Mouse (Mus musculus) CD4-positive helper T cell, adult 2 months (primary cell): ENCODE measurements around the gene Sall4.

ENCODE experiments used
- DNase-seq: peaks from one replicate; pipeline ENCODE4 v3.0.0-alpha.2; 2012; ENCODE audit warnings: low read depth, missing footprints, low spot score

Gene Sall4

GRCm38 (mm10) chr2:168767582-168767981, at the start of gene Sall4:
Gene Sall4 (minus strand): TSS chr2:168767943.
- DNase-seq, result no peak

DNA sequence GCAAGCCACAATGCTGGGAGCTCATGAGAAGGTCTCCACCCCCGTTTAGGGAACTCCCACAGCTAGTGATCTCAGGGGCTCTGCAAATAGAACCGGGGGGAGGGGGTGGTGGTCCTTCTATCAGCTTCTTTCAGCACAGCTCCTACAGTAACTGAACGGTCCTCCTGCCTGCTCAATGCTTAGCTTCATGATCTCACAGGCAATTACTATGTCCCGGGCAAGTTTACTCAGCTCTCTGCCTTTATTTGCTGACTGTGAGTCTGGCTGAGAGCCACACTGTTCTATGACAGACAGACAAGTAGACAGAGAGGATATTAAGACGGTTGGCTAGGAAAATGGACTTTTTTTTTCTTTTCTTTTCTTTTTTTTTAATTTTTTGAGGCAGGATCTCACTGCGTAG, 45.5 kb upstream of the Sall4 start:
- DNase-seq, result no peak

DNA sequence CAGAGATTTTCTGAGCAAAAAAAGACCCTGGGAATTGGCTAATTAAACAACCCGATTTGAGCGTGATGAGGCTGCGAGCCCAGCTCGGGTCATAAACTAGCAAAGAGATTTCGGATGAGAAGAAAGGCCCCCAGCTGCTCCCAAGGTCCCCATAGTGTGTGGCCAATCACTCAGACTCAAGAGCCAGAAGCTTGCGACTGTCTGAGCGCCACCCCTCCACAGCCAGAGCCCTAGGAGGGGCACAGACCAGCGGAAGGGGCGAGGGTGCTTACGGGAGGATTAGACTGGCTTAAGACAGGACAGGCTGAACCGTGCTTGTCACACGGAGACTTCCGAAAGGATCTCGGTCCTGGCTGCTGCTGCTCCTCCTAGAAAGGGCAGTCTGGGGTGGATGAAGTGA, 42.2 kb upstream of the Sall4 start:
- no peak for DNase-seq

DNA sequence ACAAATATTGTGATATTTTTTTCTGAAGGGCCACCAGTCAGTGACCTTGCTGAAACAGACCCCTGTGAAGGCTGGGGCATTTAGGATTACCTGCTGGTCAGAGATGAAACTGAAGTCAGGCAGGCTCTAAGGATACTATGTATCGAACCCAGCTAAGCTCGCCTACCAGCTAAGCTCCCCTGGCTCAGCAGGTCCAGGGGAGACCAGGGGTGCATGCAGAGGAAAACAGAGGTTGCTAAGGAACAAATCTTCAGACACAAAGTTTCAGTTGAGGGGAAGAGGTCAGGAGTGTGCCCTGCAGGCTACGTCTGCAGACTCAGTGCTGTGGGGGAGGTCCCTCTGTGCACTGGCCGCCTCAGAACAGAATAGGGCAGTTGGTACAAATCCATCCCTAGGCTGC, 39.9 kb upstream of the Sall4 start:
- no peak for DNase-seq

DNA sequence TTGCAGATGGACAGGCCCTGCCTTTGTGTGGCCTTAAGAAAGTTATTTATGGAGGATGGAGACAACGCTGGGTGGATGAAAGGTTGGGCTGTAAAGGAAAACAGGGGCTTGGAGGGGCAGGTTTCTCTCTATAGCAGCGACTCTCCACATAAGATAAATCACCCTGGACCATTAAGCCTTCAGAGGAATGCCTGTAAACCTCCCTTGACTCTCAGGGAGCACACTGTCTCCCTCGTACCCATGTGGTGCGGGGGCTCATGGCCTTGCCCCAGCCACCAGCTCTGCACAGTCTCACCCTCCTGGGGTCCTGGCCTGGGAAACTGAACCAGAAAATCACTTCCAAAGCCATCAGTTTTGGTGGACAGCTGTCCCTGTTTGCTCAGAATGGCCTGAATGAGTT, 36.1 kb upstream of the Sall4 start:
- no peak for DNase-seq

DNA sequence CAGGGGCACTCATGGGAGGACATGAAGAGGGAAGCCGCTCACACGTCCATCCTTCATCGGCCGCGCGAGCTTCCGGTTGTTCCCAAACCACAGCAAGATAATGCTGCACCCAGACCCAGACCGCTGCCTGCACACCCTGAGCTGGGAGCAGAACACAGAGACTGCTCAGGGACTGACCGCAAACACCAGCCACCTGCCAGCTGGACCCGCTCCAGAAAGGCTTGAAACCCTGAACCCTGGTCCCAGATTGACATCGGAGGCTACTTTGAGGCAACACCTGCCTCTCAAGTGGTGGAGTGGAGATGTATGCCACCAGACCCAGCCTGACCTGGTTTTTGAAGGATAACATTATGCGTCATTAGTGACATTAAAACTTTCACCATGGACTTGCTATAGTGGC, 31.6 kb upstream of the Sall4 start:
- no peak for DNase-seq

GRCm38 (mm10) chr2:168798921-168799320, 31.2 kb upstream of the Sall4 start:
- no peak for DNase-seq

GRCm38 (mm10) chr2:168791115-168791802, 23.5 kb upstream of the Sall4 start:
- DNase-seq, result no peak

DNA sequence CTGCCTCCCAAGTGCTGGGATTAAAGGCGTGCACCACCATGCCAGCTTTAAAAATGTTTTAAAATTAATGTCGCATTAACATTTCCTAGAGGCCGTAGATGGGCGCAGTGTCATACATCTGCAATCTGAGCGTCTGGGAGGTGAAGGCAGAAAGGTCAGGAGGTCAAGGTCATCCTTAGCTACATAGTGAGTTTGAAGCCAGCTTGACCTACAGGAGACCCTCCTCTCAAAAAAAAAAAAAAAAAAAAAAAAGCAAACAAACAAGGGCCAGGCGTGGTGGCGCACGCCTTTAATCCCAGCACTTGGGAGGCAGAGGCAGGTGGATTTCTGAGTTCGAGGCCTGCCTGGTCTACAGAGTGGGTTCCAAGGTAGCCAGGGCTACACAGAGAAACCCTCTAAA, 18.4 kb upstream of the Sall4 start:
- no peak for DNase-seq

GRCm38 (mm10) chr2:168780596-168780995, 12.9 kb upstream of the Sall4 start:
- no peak for DNase-seq

- no peak for DNase-seq
These were observed 12.3 kb upstream of the Sall4 start for GRCm38 (mm10) chr2:168780024-168780423.

DNA sequence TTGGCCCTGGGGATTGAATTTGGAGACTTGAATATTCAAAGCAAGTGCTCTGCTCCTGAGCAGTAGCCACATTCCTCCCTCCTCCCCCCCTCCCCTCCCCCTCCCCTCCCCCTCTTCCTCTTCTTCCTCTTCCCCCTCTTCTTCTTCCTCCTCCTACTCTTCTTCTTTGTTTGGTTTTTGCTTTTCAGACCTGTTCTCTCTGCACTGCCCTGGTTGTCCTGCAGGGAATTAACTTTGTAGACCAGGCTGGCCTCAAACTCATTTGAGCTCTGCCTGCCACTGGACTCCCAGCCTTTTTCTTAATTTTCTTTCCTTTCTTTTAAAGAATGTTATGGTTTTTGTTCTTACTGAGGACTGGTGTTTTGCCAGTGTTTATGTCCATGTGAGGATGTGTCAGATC, 9.7 kb upstream of the Sall4 start:
- no peak for DNase-seq

- DNase-seq, result no peak
These were observed 8.5 kb upstream of the Sall4 start for GRCm38 (mm10) chr2:168776238-168776637.

DNA sequence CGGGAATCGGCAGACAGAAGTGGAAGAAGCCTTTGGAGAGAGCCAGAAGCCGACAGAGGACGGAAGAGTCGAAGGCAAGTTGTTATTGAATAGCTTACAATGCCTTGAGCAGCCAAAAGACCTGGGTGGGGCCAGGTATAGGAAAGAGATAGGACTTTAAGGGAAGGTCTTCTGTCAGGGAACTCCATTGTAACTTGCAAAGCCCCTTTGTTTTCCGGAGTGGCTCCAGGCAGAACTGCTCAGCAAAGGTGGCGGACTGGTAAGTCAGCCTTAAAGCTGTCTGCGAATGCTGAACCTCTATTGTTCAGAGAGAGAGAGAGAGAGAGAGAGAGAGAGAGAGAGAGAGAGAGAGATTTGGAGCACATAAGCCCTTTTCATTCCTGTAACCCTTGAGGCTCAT, 1.5 kb upstream of the Sall4 start:
- DNase-seq, result no peak

GRCm38 (mm10) chr2:168766538-168767361, 993 bp downstream of the Sall4 start:
- no peak for DNase-seq

DNA sequence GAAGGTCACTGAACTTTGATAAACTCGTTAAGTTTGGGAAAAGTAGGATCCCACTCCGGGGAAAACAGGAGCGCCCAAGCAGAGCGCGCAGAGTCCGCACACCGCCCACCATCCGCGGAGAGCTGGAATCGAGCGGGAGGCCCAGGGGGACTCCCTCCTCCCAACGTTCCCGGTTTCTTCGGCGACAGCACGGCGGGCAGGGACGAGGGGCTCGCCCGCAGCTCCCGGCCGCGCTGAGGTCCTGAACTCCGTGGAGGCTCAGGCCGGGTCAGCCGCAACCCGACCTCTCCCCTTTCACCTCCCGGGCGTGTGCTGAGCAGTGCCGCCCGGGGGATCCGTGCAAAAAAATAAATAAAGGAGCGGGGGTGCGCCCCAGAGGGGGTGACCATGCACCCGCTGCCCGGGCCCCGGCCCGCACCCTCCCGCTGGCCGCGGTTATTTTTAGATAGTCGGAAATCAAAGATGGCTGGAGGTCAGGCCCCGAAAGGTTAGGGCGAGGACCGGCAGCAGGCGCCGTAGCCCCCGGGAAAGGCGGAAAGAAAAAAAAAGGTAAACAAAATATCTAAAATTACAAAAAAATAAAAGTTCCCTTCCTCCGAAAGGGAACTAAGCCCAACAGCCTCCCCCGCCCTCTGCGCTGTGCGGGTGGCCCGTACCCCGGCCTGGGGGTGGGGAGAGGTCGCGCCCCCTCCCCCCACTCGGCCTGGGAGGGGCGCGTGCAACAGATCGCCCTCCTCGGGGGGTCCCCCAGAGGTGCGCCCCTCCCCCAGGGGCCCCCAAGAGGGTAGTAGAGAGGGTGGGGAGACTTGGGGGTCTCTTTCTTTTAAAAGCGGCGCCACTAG, 1.8 kb downstream of the Sall4 start:
- DNase-seq, result no peak

DNA sequence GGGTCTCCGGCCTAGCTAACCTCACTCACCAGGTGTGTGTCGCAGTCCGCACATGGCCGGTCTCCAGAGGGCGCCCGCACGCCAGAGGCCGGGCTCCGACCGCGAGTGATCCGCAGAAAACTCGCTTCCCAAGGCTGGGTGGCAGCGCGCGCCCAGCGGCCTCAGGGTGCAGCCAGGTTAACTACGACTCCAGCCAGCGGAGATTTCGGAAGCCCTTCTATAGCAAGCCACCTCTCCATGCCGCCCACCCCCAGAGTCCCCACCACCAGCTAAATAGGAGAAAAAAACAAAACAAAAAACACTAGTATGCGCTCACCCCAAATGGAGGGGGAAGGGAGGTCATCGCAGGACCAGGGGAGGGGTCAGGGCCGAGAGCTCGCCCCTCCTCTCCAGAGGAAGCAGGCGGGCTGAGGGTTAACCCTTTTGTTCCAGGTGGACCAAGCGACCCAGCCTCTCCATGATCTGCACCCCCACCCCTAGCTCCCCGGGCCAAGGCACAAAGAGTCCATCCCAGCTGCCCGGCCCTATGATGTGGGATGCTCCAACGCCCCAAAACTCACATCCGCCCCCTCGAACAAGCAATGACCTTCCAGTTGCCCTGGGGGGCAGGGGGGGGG, 2.6 kb downstream of the Sall4 start:
- DNase-seq, result no peak

DNA sequence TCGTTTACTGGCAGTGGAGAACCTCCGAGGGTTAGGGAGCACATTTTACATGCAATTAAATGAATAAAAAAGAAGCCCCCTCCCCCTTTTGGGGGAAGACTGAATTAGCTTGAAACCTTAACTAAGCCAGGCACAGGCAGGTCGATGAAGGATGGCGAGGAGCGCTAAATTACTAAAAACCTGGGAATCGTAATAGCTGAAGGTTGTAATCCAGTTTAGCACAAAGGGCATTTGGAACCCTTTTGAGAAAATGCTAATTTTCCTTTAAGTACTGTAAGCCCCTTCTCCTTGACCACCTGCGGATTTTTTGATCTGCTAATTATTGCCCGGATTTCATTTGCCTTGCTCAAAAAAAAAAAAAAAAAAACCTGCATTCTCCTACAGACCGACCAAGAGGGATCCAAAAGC, 3.3 kb downstream of the Sall4 start:
- DNase-seq, result no peak

DNA sequence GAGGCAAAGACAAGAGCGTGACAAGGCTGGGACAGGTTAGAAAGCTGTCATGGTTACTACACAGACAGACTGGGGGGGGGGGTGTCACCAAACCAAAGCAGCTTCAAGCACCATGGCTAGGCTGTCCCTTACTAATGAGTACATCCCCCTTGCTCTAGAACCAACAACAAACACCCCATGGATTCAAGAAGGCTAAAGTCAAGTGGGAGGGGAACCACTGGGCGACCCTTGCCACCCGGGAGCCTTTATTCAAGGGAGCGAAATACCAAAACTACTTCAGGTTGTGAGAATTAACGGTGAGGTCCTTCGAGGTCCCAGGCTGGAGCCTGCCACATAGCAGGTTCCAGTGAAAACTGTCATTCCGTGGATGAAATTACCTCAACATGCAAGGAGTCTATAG, 4.0 kb downstream of the Sall4 start:
- no peak for DNase-seq

GRCm38 (mm10) chr2:168762411-168762815, 5.3 kb downstream of the Sall4 start:
- DNase-seq, result no peak

- no peak for DNase-seq
These were observed 5.8 kb downstream of the Sall4 start for GRCm38 (mm10) chr2:168761954-168762353.

GRCm38 (mm10) chr2:168761141-168761540, 6.6 kb downstream of the Sall4 start:
- DNase-seq, result no peak
